Mouse (Mus musculus): ENCODE data around the gene Nt5e. TPM values are rescaled to one million over a fixed set of nuclear protein-coding genes. Genes with fewer than 3 reads are reported as not detected.

Nt5e gene
- polyA plus RNA-seq, 1 experiment from 2014 or later = 21.0 TPM

DNA sequence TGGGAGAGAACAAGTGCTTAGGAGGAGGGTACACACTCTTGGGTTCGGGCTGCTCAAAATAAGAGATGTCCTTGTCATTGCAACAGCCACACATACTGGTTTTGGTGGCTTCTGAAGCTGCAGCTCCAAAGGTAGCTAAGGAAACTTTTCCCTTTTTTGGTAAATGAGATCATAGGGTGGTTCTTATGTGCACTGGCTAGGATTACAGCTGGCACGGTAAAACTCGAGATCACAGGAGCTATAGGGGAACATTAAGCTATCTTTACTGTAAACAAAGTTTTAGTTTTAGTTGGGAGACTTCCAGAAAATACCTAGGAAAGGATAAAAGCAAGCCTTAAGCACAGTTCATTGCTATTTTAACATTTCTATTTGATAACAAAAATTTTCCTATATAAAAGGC is 24.2 kb downstream of the Nt5e start:
- Histone ChIP-seq H3K9me3 (ENCODE audit: control insufficient read depth) (no peaks in the 10 kb centered on the region), H3K9ac (ENCODE audit: low read depth, low read length) (no peak overlapping the region), H3K36me3 (ENCODE audit: control insufficient read depth, insufficient read depth) (no peaks in the 10 kb centered on the region; the same call in 1 of the 2 replicates), H3K4me1 (replicated peaks; ENCODE audit: control insufficient read depth, insufficient read depth, low read length) (no peaks in the 10 kb centered on the region), H3K27me3 (replicated peaks; ENCODE audit: control insufficient read depth, insufficient read depth, low read length) (no peaks in the 10 kb centered on the region), H3K27ac (ENCODE audit: low read depth, low read length) (no peak overlapping the region), H3K4me3 (ENCODE audit: low read depth, low read length) (no peak overlapping the region), H3K4me2 (replicated peaks; ENCODE audit: low read depth) (no peak overlapping the region)
- ATAC-seq = no peak
- WGBS = 52% methylated on average over 3 of the region's 3 CpGs
- no peak for TF ChIP-seq CTCF (IDR thresholded peaks at IDR 0.05; ENCODE audit: low read depth)

DNA sequence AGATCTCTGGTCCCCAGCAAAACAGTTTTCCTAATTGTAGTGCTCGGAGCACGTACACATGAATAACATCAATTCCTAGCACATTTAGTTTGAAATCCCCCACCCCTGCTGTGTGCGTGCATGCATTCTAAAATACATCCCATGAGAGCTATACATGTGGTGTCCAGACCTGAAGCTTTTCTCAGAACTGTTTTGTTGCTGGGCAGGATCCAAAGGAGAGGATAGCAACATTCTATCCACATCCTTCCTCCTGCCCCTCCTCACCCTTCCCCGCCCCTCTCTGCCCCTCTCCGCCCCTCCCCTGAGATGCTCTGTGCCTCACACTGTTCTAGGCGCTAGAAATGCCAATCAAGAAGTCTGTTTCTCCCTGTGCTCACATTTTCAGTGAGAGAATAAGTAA is 25.7 kb downstream of the Nt5e start:
- 75% methylated on average over 6 of the region's 6 CpGs for WGBS
- H3K4me2 ChIP-seq (replicated peaks; ENCODE audit: low read depth) = no peak overlapping the region
- H3K9me3 ChIP-seq (ENCODE audit: control insufficient read depth) = no peaks in the 10 kb centered on the region
- H3K36me3 ChIP-seq (ENCODE audit: control insufficient read depth, insufficient read depth) = no peaks in the 10 kb centered on the region; the same call in 1 of the 2 replicates
- no peak for ATAC-seq
- no peaks in the 10 kb centered on the region for H3K27me3 ChIP-seq (replicated peaks; ENCODE audit: control insufficient read depth, insufficient read depth, low read length)
- no peak overlapping the region for H3K27ac ChIP-seq (ENCODE audit: low read depth, low read length)
- H3K9ac ChIP-seq (ENCODE audit: low read depth, low read length) = no peak overlapping the region
- no peaks in the 10 kb centered on the region for H3K4me1 ChIP-seq (replicated peaks; ENCODE audit: control insufficient read depth, insufficient read depth, low read length)
- TF ChIP-seq CTCF (IDR thresholded peaks at IDR 0.05; ENCODE audit: low read depth) = no peak
- no peak overlapping the region for H3K4me3 ChIP-seq (ENCODE audit: low read depth, low read length)

DNA sequence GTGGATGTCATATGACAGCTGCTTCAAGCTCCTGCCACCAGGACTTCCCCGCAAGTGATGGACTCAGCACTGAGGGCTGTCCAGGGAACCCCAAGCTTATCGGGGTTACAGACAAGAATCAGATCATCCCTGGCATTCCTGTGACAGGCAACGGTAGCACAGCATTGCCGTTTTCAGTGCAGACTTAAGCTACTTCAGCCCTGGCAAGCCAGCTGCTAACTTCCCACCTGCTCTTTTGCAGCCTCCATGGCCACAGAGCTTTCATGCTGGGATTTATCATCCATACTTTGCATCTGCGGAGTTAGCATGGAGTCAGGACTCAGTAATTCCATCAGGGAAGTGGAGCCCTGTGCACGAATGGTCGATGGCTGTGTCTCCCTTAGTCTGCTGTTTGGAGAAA is 26.5 kb downstream of the Nt5e start:
- TF ChIP-seq CTCF (IDR thresholded peaks at IDR 0.05; ENCODE audit: low read depth) = no peak
- no peak overlapping the region for H3K4me3 ChIP-seq (ENCODE audit: low read depth, low read length)
- no peak overlapping the region for H3K4me2 ChIP-seq (replicated peaks; ENCODE audit: low read depth)
- ATAC-seq = no peak
- no peaks in the 10 kb centered on the region; the same call in 1 of the 2 replicates for H3K36me3 ChIP-seq (ENCODE audit: control insufficient read depth, insufficient read depth)
- H3K4me1 ChIP-seq (replicated peaks; ENCODE audit: control insufficient read depth, insufficient read depth, low read length) = no peaks in the 10 kb centered on the region
- no peak overlapping the region for H3K9ac ChIP-seq (ENCODE audit: low read depth, low read length)
- no peaks in the 10 kb centered on the region for H3K9me3 ChIP-seq (ENCODE audit: control insufficient read depth)
- WGBS = 88% methylated on average over 7 of the region's 7 CpGs
- H3K27me3 ChIP-seq (replicated peaks; ENCODE audit: control insufficient read depth, insufficient read depth, low read length) = no peaks in the 10 kb centered on the region
- H3K27ac ChIP-seq (ENCODE audit: low read depth, low read length) = no peak overlapping the region

DNA sequence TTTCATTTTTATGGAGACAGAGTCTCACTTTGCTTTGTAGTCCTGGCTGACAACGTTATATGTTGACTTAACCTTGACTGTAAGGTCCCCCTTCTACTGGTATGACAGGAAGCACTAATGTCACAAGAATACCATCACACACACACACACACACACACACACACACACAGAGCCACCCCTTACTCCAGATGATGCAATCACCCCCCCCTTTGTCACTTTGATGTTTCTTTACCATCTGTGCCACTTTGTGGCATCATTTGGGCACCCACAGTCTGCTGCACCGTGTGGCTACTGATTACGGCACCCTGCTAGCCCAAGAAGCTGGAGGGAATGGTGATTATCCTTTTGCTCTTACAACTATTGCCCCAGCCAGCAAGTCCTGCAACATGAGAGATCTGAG is 30.2 kb downstream of the Nt5e start:
- ATAC-seq = no peak
- Histone ChIP-seq H3K4me1 (replicated peaks; ENCODE audit: control insufficient read depth, insufficient read depth, low read length) (no peaks in the 10 kb centered on the region), H3K9ac (ENCODE audit: low read depth, low read length) (no peak overlapping the region), H3K36me3 (ENCODE audit: control insufficient read depth, insufficient read depth) (no peaks in the 10 kb centered on the region; the same call in 1 of the 2 replicates), H3K27ac (ENCODE audit: low read depth, low read length) (no peak overlapping the region), H3K4me2 (replicated peaks; ENCODE audit: low read depth) (no peak overlapping the region), H3K9me3 (ENCODE audit: control insufficient read depth) (no peaks in the 10 kb centered on the region), H3K27me3 (replicated peaks; ENCODE audit: control insufficient read depth, insufficient read depth, low read length) (no peaks in the 10 kb centered on the region), H3K4me3 (ENCODE audit: low read depth, low read length) (no peak overlapping the region)
- WGBS = 54% methylated on average over 3 of the region's 3 CpGs
- no peak for TF ChIP-seq CTCF (IDR thresholded peaks at IDR 0.05; ENCODE audit: low read depth)

DNA sequence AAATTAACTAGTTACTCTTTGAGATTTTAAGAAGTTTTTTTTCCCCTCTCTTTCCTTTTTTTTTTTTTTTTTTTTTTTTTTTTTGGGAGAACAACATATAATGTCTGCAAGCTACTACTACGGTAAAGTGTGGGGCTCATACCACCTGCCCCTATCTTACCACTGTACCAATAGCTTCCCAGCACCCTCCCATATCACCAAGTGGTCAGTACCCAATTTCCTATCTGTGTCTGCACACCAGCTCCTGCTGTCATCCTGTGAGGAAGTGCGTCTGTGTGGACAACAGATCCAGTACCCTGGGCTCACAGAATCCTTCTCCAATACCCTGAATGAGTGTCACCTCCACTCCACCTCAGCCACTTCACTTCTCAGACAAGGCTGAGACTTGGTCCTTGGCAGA is 32.1 kb downstream of the Nt5e start:
- no peak overlapping the region for H3K4me2 ChIP-seq (replicated peaks; ENCODE audit: low read depth)
- no peak overlapping the region for H3K9ac ChIP-seq (ENCODE audit: low read depth, low read length)
- no peaks in the 10 kb centered on the region for H3K4me1 ChIP-seq (replicated peaks; ENCODE audit: control insufficient read depth, insufficient read depth, low read length)
- no peaks in the 10 kb centered on the region for H3K27me3 ChIP-seq (replicated peaks; ENCODE audit: control insufficient read depth, insufficient read depth, low read length)
- H3K4me3 ChIP-seq (ENCODE audit: low read depth, low read length) = no peak overlapping the region
- no peak for ATAC-seq
- no peak for TF ChIP-seq CTCF (IDR thresholded peaks at IDR 0.05; ENCODE audit: low read depth)
- no peaks in the 10 kb centered on the region for H3K9me3 ChIP-seq (ENCODE audit: control insufficient read depth)
- no peak overlapping the region for H3K27ac ChIP-seq (ENCODE audit: low read depth, low read length)
- 83% methylated on average over 2 of the region's 2 CpGs for WGBS
- H3K36me3 ChIP-seq (ENCODE audit: control insufficient read depth, insufficient read depth) = no peaks in the 10 kb centered on the region

DNA sequence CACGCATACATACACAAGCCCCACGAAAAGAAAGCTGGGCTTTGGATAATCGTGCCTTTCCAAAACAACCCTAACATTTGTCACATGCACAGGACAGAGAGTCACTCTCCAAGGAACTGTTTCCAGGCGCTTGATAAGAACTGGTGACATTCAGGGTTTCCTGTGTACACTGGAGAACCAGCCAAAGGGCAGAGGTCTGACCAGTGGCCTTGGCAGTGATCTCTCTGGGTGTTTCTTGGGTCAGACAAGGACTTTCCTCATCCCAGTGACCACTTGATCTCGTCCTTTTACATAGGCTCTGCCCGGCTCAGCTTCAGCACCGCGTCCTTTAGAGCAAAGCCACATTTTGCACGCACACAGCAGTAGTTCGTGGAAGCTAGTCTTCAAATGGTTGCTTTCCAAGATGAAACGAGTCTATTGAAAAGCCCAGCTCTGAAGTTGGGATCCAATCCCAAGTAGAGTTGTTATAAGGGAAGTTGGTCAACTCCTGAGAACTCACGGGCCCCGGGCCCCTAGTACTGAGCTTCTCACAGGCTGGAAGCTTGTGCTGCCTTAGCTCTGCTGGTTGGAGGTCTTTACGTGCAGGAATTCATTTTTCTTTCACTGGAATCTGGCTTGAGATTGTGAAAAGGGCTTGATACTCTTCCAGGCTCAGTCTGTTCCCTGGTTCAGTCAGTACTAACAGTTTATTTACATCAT is 34.4 kb downstream of the Nt5e start:
- no peaks in the 10 kb centered on the region for H3K36me3 ChIP-seq (ENCODE audit: control insufficient read depth, insufficient read depth)
- no peak overlapping the region for H3K4me3 ChIP-seq (ENCODE audit: low read depth, low read length)
- no peaks in the 10 kb centered on the region for H3K27me3 ChIP-seq (replicated peaks; ENCODE audit: control insufficient read depth, insufficient read depth, low read length)
- 75% methylated on average over 14 of the region's 14 CpGs for WGBS
- H3K9ac ChIP-seq (ENCODE audit: low read depth, low read length) = no peak overlapping the region
- no peaks in the 10 kb centered on the region for H3K9me3 ChIP-seq (ENCODE audit: control insufficient read depth)
- H3K4me1 ChIP-seq (replicated peaks; ENCODE audit: control insufficient read depth, insufficient read depth, low read length) = no peaks in the 10 kb centered on the region
- ATAC-seq = no peak
- no peak overlapping the region for H3K27ac ChIP-seq (ENCODE audit: low read depth, low read length)
- no peak for TF ChIP-seq CTCF (IDR thresholded peaks at IDR 0.05; ENCODE audit: low read depth)
- no peak overlapping the region for H3K4me2 ChIP-seq (replicated peaks; ENCODE audit: low read depth)

All from intestine, postnatal 0 days (tissue).